Mouse (Mus musculus) cerebellum, postnatal 36 days (tissue): ENCODE data around the gene Irf2bpl.

Experiments
- DNase-seq, 2 experiments: peaks; one replicate each; pipeline ENCODE4 v3.0.0; 2021 to 2022; ENCODE audit warnings: mixed read lengths in 2 of 2

Gene Irf2bpl

DNA sequence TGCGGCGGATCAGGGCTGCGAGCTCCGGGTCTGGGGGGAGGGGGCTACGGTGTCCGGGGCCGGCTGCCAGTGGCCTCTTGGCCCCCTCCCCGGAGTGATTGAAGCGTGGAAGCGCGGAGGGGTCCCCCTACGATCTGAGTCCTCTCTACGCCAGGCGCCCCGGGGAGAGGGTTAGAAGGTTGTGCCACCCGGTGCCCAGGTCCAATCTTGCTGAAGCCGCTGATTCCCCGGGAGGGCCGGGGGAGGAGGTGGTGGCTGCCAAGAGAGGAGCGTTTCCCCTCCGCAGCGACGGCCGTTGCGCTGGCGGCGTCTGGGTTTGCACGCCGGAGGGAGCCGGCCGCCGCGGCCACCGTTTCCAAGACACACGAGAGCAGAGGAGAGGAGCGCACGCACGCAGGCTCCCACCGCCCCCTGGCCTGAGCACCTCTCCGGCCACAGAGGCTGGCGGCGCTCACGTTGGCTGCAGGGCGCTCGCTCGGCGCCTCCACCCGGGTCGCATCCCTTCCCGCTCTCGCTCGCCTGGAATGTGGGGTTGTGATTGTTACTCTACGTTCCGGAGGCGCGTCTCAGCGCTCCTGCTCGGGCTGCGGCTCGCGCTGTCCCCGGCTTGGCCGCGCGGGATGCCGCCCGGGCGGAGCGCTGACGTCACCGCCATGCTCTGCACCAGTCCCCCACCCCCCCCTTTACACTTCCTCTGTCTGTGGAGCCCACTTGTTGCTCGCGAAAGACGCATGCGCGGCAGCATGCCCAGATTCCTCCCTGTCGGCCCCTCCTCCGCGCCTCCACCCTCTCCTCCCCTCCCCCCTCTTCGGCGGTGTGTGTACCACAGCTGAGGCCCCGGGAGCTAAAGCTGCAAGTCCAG, at the start of gene Irf2bpl:
Gene Irf2bpl, minus strand, starts transcription at position 602 of the 862 bp plus-strand sequence.
- DNase-seq = peak; percentile 99

DNA sequence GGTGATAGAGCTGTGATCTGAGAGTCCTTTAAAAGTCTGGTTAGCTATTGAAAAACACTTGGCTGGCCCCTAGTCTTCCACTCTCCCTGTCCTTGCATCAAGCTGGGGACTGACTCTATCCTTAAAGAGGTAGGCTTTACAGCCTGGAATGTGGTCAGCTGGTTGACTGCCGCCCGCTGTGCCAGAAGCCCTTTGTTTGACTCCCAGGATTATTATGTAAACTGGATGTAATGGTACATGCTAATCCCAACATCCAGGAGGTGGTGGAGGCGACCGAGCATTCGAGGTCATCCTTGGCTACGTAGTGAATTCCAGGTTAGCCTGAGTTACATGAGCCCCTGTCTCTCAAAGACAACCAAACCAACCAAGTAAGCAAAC, 48.0 kb upstream of the Irf2bpl start:
- DNase-seq = no peak

DNA sequence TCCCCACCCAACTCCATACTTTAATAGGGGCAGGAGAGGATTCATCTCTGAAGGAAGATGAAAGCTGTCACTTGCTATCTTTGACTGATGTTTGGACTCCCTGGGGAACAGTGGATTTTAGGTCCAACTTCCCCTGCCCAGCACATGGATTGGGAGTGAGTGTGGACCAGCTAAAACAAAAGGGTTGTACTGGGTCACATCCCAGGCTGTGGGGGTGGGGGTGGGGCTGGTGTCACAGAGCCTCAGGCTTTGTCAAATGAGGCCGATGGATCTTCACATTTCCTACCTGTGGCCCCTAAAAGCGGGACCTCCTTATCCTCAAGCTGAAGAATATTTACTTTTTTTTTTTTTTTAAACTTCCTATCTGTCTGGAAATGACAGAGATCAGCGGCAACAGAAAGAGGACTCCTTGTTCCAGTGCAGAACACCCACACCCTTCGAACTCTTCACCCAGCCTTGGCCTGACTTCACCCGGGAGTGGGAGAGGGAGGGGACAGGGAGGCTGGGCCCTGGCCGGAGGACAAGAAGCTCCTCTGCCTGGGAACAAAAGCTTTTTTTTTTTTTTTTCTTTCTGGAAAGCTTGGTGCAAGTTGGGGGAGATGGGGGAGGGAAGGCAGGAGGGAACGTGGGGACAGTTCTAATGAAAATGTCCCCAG, 47.4 kb upstream of the Irf2bpl start:
- no peak for DNase-seq

DNA sequence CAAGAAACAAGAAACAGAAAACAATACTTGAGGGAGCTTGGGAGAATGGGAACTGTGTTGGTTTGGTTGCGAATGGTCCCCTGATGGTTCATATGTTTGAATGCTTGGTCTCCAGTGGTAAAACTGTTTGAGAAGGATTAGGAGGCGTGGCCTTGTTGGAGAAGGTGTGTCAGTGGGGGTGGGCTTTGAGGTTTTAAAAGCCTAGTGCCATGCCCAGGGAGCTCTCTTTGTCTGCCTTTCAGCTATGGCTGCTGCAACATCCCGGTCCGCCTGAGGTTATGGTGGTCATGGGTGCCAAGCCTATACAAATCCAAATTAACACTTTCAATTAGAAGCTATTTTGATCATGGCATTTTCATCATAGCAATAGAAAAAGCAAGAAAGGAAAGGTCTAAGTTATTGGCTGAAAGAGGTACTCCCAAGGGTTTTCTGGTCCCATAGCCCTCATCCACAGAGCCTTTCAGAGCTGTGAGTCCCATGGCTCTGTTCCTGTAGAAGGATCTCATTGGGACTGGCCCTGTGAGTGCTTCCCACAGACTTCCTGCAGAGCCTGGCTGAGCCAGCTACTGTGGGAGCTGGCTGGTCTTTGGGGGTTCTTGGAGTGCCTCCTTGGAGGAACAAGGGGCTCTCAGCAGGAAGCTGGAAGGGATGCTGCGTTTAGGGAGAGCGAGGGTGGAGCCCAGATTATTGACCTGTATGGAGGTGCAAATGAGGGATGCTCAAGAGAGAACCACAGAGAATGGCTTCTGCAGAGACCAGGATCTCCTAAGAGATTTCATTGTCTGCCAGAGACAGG, 46.5 kb upstream of the Irf2bpl start:
- DNase-seq = no peak

DNA sequence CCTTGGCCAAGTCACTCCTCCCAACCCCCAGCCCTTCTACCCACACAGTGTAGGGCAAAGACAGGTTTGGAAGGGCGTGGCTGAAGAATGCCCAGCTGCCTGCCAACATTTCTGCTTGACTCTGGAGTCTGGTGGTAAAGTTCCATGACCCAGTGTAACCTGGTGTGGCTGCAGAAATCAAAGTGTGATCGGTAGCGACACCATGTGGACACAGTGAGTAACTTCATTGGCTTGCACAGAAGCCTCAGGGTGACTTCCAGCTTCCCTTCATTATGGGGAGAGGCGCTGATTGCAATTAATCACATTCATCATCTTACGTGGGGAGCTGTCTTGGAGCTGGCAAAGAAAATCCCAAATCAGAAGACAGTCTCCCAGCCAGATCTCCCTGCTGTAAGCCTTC, 39.2 kb upstream of the Irf2bpl start:
- DNase-seq = peak; percentile 84 to 91

DNA sequence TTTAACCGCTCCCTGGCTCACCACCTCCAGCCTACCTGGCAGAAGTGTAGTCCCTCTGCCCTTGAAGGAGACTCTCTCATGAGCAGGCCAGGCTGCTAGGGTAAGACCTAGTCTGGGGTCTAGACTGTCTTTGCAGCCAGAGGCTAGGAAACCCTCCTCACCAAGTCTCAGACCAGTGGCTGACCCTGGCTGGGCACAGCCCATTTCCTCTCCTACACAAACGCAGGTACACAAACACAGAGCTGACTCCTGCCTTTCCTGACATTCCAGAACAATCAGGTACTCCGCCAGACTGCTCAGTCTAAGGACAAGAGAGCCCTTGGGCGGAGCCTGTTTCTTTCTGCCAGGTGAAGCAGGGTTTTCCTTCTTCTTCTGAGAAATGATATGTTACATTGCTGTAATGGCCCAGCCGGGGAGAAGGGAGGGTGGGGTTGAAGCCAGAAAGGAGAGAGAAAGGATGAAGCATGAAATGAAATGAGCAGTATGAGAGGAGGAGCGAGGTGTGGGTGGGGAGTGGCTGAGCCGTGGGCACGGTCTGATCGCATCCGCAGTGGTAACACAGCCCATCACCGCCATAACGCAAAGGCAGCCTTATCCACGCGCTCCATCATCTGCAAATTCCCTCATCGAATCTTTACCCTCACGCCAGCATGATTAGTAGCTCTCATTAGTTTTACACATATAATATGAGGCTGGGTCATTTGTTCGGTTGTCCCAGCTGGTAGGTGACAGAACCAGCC, 34.6 kb upstream of the Irf2bpl start:
- no peak for DNase-seq

DNA sequence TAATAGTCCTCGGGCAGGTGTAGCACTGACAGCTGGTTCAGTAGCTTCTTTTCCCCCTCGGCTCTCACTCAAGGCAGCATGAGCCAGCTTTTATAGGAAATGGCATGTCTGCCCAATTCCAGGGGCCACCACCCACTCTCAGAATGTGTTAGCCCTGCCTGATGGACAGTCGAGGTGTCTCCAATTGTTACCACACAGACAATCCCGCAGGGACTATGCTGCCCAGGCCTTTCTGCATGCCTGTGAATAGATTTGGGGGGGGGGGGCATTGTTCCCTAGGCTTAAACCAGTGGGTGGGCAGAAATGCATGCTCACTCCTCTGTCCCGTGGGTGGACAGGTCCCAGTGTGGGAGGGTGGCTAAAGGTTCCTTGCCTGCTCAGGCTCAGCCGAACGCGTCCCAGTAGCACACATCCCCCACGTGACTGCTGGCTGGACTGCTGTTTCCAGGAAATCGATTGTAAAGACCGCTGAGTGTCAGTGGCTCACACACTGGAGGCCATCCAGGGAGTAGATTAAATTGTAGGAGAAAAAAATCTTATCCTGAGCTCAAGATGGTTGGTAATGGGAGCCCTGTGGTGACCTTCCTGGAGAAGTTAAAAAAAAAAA, 33.9 kb upstream of the Irf2bpl start:
- DNase-seq = no peak

DNA sequence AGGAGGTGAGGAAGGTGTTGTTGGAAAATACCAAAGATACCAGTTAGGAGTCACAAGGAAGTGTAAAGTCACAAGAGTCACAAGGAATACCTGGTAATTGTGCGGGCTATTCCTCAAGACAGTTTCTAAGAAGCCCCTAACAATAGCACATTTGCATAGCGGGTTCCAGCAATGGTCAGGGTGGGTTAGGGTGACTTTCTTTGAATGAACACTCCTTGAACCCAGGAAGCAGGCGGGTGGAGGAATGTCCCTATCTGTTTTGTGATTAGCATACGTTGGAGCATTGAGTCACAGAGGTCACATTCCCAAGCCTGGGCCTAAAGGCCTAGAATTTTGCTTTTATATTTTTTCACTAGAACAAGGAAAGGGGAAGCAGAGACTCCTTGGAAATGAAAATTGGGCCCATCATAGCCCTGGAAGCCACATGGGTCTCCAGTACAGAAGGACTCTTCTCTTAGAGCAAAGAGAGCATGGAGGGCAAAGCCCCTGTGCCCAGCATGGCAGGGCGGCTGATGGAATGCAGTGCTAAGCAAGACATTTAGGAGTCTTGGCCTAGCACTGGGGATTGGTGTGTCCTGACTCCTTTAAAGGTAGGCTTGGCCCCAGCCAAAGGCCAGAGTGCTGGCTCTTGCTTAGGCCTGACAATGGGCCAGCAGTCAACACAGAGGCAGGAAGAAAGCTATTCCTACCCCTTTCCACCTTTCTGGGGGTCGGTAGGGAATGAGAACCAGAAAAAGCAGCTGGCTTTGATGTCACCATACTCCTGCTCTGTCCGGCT, 32.4 kb upstream of the Irf2bpl start:
- no peak for DNase-seq

DNA sequence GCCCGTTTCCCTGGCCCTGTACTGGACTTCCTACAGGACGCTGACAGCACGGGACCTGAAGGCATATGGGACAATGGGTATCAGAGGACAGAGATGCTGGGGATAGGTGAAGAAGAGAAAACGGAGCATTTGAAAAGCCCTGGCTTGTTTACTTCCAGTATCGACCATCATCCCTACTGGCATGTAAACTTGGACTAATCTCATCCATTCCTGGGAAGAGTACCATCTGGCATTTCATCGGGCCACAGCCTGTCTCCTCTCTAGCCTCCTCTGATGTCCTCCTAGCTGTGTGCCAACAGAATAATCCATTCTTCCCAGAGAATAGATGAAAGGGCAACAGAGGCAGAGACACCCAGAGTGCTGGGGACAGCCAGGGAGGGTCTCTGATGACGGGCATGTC, 31.0 kb upstream of the Irf2bpl start:
- DNase-seq = peak; percentile 51 to 71

DNA sequence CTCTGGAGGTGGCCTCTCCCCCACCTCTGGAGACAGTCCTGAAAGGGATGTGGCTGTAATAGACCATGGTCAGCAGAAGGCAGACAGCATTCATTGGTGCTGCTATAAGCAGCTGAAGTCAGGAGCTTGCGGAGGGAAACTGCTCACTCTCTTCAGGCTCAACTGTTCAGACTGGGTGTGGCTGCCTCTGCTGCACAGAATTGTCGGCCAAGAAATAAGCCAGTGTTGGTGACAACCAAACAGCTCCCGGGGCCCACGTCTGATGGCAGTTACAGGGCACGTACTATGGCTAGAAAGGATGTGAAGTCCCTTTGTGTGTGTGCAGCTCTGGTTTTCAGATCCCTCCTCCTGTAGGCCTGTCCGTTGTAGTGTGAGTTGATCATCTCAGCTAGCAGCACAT, 30.2 kb upstream of the Irf2bpl start:
- DNase-seq = no peak

DNA sequence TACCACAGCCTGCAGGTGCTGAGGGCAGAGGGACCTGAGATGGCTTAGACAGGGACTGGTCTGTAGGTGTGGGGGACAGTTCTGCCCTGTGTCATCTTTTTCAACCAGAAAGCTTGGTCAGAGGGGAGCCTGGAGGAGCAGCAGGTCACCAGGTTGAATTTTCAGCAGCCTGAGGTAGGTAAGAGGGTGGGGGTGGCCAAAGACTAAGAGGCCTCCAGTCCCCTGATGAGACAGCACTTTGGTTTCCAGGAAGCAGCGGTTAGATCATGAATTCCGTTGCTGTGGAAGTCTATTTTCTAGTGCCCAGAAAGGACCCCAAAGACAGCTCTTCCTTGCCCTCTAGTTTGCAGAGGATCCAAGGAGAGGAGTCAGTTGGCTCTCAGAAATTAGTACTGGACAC, 29.8 kb upstream of the Irf2bpl start:
- no peak for DNase-seq

DNA sequence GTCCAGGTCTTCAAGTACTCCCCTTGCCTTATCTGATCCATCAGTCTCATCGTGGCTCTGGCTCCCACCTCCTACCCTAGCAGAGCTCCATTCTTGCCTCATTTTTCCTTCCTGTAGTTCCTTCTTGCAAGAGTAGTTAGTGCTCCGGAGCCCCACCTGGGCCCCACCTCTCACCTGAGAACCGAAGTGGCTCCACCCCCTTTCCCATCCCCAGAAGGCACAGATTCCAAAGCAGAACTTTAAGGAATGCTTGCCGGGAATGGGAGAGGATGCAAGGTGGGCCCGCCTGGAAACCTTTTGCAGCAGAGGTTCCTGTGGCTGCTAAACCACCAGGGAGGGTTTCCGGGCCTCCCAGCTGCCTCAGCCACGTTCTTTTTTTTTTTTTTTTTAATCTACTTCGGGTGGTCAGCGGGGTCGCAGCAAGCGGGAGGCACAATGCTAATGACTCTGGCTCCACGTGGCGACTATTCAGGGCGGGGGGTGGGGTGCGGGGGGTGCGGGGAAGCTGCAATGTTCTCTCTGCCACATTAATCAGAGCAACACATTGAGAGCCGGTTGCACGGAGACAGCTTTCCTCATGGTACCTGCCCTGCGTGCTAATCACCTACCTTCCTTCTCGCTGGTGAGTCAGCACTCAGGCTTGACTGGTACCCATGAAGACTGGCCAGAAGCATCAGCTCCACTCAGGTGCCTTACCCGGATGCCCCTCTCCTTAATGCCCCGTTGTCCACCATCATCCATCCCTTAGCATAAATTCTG, 27.9 kb upstream of the Irf2bpl start:
- DNase-seq = no peak

DNA sequence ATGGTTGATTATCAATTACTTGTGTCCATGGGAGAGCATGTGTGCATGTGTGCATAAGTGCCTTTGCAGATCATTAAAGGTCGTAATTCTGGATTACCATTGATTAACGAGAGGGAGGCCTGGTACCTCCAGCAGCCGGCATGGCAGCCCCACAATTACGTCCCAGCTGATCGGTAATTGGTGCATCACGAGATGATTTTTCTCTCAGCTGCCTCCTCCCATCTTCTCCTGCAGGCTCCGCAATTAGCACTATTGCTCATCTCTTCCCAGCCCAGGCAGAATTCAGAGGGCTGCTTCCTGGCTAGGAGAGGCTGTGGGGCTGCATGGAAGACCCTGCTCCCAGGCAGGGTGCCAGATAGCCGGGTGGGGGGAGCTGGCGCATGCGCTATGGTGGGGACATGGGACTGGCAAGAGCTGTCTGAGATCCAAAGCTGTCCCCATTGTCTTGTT, 26.9 kb upstream of the Irf2bpl start:
- no peak for DNase-seq

DNA sequence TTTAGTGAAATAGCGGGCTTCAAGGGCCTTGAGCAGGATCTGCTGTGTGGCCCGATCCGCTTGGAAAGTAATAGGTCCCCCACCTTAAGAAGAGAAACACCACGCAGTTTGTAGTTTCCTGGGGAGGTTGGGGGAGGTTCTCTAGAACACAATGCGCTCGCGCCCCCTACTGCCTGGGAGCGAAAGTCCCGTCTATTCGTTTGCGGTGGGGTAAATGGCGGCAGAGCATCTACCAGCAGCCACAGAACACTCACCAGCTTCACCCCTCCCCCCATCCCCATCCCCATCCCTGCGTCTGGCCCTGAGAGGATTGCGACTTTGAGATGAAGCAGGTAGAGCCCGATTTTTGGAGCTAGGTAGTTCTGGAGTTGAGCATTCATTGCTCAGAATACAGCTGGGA, 21.8 kb upstream of the Irf2bpl start:
- peak; percentile 86 to 87 for DNase-seq

DNA sequence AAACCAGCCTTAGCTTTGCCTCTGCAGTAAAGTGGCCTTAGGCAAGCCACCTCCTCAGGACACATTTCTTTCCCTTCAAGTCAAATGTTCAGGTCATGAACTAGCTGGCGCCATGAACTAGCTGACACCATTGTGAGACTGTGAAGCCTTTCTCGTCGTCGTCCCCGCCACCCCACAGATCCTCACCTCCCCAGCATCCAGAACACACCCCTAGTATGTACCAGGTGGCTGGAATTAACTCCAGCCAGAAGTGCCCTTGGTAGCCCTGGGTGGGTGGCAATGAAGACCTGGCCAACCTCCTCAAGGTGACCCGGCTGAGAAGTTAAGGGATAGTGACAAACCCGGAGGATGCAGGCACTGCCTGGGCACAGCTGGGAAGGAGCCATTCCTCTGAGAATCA, 21.3 kb upstream of the Irf2bpl start:
- no peak for DNase-seq

DNA sequence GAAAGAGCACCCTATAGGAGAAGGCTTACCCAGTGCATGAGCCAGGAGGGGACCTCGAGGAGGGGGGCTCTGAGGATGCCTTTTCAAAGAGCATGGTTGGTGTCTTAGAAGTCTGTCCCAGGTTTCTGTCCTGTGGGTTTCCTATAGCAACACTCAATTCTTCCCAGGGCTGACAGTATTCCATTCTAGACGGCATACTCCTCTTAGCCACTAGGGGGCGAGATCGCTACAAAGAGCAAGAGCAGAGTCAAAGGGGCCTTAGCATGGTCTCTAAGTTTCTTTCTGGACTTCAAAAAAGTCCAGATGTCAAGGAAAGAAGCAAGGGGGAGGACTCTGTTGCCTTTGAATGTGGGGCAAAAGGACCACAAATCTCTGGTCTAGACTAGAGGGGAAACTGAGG, 20.6 kb upstream of the Irf2bpl start:
- DNase-seq = peak; percentile 49 to 64

DNA sequence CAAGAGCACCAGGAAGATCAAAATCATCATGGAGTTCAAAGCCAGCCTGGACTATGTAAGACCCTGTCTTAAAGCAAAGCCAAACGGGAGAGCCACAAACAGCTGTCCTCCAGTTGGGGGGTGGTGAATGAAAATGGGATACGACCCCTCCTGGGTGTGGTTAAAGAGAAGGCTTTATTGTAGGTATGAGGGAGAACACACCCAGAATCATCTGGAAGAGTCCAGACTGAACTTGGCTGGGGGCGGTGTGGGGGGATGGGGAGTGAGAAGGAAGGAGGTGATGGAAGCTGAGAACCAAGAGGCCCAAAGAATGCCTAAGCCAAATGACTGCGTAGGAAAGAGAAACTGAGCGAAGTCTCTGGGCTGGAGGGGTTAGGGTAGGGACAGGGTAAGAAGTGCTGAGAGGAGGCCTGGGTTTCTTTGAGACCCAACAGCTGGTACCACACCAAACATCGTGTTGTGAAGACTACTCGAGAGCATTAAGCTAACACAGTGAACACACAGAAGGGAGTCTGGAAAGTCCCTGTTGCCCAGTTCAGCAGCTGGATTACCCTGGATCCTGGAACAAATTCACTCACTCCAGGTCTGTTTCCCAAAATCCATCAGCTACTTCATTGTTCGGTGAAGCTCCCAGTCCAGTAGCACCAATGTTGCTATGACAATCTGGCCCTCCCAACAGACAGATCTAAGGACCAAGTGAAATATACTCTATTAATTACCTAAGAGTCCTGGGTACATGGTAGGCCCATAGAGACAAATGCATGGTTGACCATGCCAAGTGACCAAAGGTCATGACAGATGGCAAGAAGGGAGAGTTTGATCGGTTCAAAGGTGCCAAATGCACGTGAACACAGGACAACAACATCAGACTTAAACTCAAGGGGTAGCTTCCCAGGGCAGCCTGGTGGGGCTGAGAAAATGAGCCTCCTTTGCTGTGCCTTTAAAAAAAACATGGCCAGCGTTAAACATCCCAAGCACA, 19.5 kb upstream of the Irf2bpl start:
- DNase-seq = no peak

DNA sequence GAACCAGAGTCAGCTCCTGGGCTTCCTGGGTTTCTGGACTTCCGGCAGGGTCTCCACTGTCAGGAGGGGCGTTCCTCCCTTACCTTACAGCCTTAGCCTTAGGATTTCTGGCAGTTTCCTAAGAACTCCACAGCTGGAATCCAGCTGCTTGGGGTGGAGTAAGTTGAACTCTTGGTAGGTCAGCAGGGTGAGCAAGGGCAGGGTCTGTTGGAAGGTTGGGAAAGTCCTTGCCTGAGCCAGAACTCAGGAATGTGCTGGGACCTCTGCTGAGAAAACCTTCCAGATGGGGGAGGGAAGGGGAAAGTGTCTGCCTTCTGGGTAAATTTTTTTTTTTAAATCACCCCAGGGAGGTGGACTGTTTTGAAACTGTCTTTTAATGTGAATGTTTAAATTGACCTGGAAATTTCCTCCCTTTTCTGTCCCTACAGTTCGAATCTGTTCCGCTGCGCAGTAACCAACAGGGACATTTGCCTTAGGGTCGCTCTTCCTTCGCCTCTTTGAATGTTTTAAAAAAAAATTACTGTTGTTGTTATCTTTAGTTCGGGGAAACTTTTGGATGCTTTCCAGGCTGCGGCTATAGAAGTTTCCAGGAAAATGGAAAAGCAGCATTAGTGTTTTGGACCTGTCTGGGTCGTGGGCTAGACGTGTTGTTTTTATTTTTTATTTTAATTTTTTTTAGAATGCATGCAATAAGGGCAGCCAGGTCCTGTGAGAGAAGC, 15.0 kb upstream of the Irf2bpl start:
- DNase-seq = no peak

DNA sequence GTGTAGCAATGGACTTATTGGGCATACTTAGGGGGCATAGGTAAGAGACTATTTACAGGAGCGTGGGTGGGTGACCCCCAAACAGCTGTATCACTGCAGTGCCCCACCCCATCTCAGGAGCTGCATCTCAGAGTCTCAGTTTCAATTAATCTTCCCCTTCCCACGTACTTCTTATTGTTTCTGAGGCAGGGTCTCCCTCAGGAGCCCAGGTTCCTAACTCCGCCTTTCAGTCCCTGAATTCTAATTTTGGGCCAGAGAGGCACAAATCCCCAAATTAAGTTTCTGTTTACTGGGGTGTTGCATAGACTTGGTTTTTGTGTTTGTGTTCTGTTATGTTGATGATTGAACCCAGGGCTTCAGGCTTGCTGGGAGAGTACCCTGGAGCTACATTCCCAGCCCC, 13.8 kb upstream of the Irf2bpl start:
- DNase-seq = no peak
